Mouse (Mus musculus): ENCODE results near the gene Unk. TPM values are rescaled to one million over a fixed set of nuclear protein-coding genes. Genes with fewer than 3 reads are reported as not detected.
A peak's percentile ranks its signal among the peaks of the same experiment; 100 is the strongest.

Unk gene
- total and polyA plus RNA-seq, 3 experiments, result 17.2 to 80.7 (median 50.1) TPM

DNA sequence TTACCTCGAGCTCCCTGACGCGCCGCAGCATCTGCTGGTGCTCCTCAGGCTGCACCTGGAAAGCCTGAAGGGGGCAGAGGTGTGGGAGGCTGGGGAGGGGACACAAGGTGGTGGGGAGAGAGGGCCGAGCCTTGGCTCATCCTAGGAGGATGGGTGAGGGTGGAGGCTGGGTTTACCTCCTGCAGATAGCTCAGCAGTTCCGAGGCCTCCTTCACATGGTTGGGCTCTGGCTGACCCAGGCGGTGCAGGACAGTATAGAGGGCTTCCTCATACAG, 46.1 kb downstream of the Unk start:
- DNase-seq (ENCODE audit: low spot score) (no peak), ATAC-seq (ENCODE audit: extremely low read depth, insufficient number of reproducible peaks, low FRiP score, poor library complexity, severe bottlenecking) (no peak)
- Histone ChIP-seq H3K9me3 (replicated peaks) (no peaks in the 10 kb centered on the region), H3K4me3 (ENCODE audit: low read depth, low read length) (peak overlapping the region; percentile 78), H3K4me1 (ENCODE audit: insufficient read depth, low read depth, low read length) (peaks cover 79% of the 10 kb centered on the region), H3K27me3 (ENCODE audit: insufficient read depth, low read length) (no peaks in the 10 kb centered on the region), H3K36me3 (replicated peaks) (peaks cover 83% of the 10 kb centered on the region)
- TF ChIP-seq GATA2 (IDR thresholded peaks at IDR 0.05; ENCODE audit: borderline replicate concordance, low read depth, low read length) (no peak), CTCF (IDR thresholded peaks at IDR 0.05; ENCODE audit: low read depth, low read length) (no peak), TAL1 (conservative IDR thresholded peaks at IDR 0.05; ENCODE audit: low read depth, low read length) (no peak), POLR2AphosphoS5 (IDR thresholded peaks at IDR 0.05; ENCODE audit: insufficient replicate concordance, low read depth, low read length) (no peak), GATA1 (IDR thresholded peaks at IDR 0.05; ENCODE audit: borderline replicate concordance, low read length) (no peak)

DNA sequence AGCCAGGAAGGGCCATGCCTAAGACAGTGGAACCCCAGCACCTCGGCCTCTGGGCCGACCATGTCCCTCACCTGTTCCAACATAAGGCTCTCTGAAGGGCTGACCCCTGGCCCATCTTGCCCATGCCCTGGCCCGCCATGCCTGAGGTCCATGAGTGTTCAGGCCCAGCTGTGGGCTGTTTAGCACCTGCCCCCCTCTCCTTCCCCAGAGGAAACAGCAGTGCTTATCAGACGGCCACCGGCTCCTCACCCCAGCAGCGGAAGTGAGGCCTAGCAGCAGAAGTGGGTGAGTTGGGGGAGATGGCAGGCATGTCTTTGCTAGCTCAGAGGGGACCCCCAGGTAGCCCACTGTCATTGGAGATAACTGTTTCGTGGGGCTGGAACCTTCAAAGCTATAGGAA, 46.7 kb downstream of the Unk start:
- DNase-seq (ENCODE audit: low spot score) (peak; percentile 81), ATAC-seq (ENCODE audit: extremely low read depth, insufficient number of reproducible peaks, low FRiP score, poor library complexity, severe bottlenecking) (peak; percentile 42)
- Histone ChIP-seq H3K36me3 (replicated peaks) (peaks cover 83% of the 10 kb centered on the region), H3K4me1 (ENCODE audit: insufficient read depth, low read depth, low read length) (peaks cover 81% of the 10 kb centered on the region), H3K27me3 (ENCODE audit: insufficient read depth, low read length) (no peaks in the 10 kb centered on the region), H3K4me3 (ENCODE audit: low read depth, low read length) (peak overlapping the region; percentile 78), H3K9me3 (replicated peaks) (no peaks in the 10 kb centered on the region)
- TF ChIP-seq GATA2 (IDR thresholded peaks at IDR 0.05; ENCODE audit: borderline replicate concordance, low read depth, low read length) (no peak), POLR2AphosphoS5 (IDR thresholded peaks at IDR 0.05; ENCODE audit: insufficient replicate concordance, low read depth, low read length) (no peak), TAL1 (conservative IDR thresholded peaks at IDR 0.05; ENCODE audit: low read depth, low read length) (peak; percentile 56), GATA1 (IDR thresholded peaks at IDR 0.05; ENCODE audit: borderline replicate concordance, low read length) (no peak), CTCF (IDR thresholded peaks at IDR 0.05; ENCODE audit: low read depth, low read length) (no peak)

DNA sequence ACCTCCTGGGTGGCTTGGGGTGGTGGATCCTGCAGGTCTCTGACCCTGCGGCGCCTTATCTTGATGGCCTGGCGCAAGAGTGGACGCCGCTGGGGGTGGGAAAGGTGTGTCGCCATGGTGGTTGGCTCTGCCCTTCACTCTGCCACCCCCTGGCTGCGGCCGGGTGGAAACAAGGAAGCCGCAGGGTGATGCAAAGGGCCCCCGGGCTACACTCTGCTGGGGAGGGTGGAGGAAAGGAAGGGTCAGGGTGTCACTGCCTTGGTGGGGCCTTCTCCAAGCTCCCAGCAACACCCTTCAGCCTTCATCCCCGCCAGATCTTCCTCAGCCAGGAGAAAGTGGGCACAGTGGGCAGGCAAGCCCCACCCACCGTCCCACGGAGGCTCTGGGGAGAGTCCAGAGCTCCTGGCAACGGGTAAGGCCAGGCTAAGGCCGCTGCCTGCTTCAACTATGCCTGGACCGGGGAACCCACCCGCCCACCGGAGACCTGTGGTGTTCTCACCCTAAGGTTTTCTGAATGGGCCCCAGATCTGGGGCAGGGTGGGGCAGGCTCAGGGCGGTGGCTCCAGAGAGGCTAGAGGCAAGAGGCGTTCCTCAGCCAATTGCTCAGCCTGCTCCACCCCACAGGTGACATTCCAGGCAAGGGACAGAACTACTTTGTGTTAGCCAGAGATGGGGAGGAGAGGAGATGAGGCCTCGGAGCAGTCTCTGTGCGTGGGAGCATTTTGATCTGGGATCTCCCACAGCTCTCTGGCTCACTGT, 47.5 kb downstream of the Unk start, which contains the start of gene Unc13d:
Gene Unc13d (minus strand): TSS at position 516 of the 759 bp plus-strand sequence.
- H3K36me3 ChIP-seq (replicated peaks), result peaks cover 83% of the 10 kb centered on the region
- TF ChIP-seq TAL1 (conservative IDR thresholded peaks at IDR 0.05; ENCODE audit: low read depth, low read length) (no peak), POLR2AphosphoS5 (IDR thresholded peaks at IDR 0.05; ENCODE audit: insufficient replicate concordance, low read depth, low read length) (no peak), CTCF (IDR thresholded peaks at IDR 0.05; ENCODE audit: low read depth, low read length) (no peak), GATA1 (IDR thresholded peaks at IDR 0.05; ENCODE audit: borderline replicate concordance, low read length) (no peak), GATA2 (IDR thresholded peaks at IDR 0.05; ENCODE audit: borderline replicate concordance, low read depth, low read length) (no peak)
- H3K4me3 ChIP-seq (ENCODE audit: low read depth, low read length), result peak within 1 kb of the TSS; percentile 78
- ATAC-seq (ENCODE audit: extremely low read depth, insufficient number of reproducible peaks, low FRiP score, poor library complexity, severe bottlenecking) (peak; percentile 23), DNase-seq (ENCODE audit: low spot score) (peak; percentile 79)
- H3K9me3 ChIP-seq (replicated peaks), result no peaks in the 10 kb centered on the region
- no peaks in the 10 kb centered on the region for H3K27me3 ChIP-seq (ENCODE audit: insufficient read depth, low read length)
- H3K4me1 ChIP-seq (ENCODE audit: insufficient read depth, low read depth, low read length), result peaks cover 83% of the 10 kb centered on the region

DNA sequence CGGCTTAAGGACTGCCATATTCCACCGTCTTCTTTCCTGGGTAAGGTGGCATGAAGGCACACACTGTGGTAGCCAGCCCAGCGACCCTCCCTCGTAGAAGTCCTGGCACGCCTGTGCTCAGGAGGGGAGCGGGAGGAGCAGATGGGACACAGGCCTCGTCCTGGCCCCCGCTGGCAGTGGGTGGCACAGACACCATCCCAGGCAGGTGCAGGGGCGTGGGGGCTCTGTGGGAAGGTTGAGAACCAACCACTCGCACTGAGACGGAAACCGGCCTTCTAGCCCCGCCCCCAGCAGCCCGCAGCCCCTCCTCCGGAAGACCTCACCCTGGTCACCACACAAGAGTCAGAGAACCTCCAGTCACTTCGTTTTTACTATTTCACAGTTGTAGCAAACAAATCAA, 48.1 kb downstream of the Unk start:
- no peaks in the 10 kb centered on the region for H3K27me3 ChIP-seq (ENCODE audit: insufficient read depth, low read length)
- peaks cover 82% of the 10 kb centered on the region for H3K36me3 ChIP-seq (replicated peaks)
- DNase-seq (ENCODE audit: low spot score) (peak; percentile 84), ATAC-seq (ENCODE audit: extremely low read depth, insufficient number of reproducible peaks, low FRiP score, poor library complexity, severe bottlenecking) (peak; percentile 23; the same call in 1 of the 2 replicates)
- H3K4me3 ChIP-seq (ENCODE audit: low read depth, low read length), result peak overlapping the region; percentile 78
- H3K9me3 ChIP-seq (replicated peaks), result no peaks in the 10 kb centered on the region
- peaks cover 87% of the 10 kb centered on the region for H3K4me1 ChIP-seq (ENCODE audit: insufficient read depth, low read depth, low read length)
- TF ChIP-seq GATA2 (IDR thresholded peaks at IDR 0.05; ENCODE audit: borderline replicate concordance, low read depth, low read length) (no peak), POLR2AphosphoS5 (IDR thresholded peaks at IDR 0.05; ENCODE audit: insufficient replicate concordance, low read depth, low read length) (no peak), TAL1 (conservative IDR thresholded peaks at IDR 0.05; ENCODE audit: low read depth, low read length) (no peak), GATA1 (IDR thresholded peaks at IDR 0.05; ENCODE audit: borderline replicate concordance, low read length) (no peak), CTCF (IDR thresholded peaks at IDR 0.05; ENCODE audit: low read depth, low read length) (no peak)

DNA sequence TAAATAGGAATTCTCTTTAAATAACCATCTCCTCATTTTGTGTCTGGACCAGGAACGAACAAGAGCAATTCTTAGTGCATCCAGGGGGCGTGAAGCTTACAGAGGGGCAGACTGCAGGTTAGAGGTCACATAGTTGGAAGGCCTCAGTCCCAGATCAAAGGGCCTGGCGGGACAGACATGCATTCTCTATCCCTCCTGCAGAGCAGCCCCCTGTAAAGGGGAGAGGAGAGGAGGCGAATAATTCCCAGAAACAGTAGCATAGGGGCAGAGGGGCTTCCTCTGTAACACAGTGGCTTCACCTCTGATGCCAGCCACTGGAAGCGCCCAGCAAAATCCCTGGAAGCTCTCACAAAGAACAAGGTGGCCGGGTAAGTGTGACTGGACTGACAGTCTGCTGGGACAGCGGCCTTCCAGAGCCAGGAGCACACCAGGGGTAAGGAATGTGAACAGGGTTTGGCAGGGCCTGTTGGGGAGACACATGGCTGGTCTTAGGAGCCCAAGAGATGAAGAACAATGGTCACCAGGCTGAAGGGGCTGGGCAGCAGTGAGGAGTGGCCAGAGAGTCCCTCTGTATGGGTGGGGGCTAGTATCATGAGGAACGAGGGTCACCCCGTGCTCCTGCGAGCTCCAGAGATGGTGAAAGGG, 48.7 kb downstream of the Unk start:
- TF ChIP-seq POLR2AphosphoS5 (IDR thresholded peaks at IDR 0.05; ENCODE audit: insufficient replicate concordance, low read depth, low read length), result no peak
- H3K9me3 ChIP-seq (replicated peaks), result no peaks in the 10 kb centered on the region
- peaks cover 82% of the 10 kb centered on the region for H3K36me3 ChIP-seq (replicated peaks)
- no peaks in the 10 kb centered on the region for H3K27me3 ChIP-seq (ENCODE audit: insufficient read depth, low read length)
- ATAC-seq (ENCODE audit: extremely low read depth, insufficient number of reproducible peaks, low FRiP score, poor library complexity, severe bottlenecking) (no peak), DNase-seq (ENCODE audit: low spot score) (no peak)
- H3K4me1 ChIP-seq (ENCODE audit: insufficient read depth, low read depth, low read length), result peaks cover 88% of the 10 kb centered on the region
- peak overlapping the region; percentile 37; the same call in 1 of the 2 replicates for H3K4me3 ChIP-seq (ENCODE audit: low read depth, low read length)

DNA sequence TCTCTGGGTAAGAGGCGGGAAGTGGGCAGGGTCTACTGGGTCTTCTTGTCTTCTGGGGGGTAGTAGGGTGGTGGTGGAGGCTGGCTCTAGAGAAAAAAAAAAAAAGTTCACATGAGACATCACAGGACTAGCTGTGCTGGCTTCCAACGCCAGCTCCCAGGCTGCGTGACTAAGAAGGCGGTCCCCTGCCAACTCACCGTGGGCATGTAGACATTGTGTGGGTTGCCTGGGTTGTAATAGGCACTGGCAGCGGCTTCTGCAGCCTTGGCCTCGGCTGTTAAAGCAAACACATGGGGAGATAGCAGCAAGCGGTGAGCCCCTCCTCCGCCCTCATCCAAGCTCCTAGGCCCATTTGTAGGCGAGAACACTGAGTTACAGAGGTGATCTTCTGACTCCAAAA, 49.4 kb downstream of the Unk start:
- TF ChIP-seq GATA1 (IDR thresholded peaks at IDR 0.05; ENCODE audit: borderline replicate concordance, low read length) (no peak), POLR2AphosphoS5 (IDR thresholded peaks at IDR 0.05; ENCODE audit: insufficient replicate concordance, low read depth, low read length) (no peak), CTCF (IDR thresholded peaks at IDR 0.05; ENCODE audit: low read depth, low read length) (no peak), TAL1 (conservative IDR thresholded peaks at IDR 0.05; ENCODE audit: low read depth, low read length) (no peak), GATA2 (IDR thresholded peaks at IDR 0.05; ENCODE audit: borderline replicate concordance, low read depth, low read length) (no peak)
- no peaks in the 10 kb centered on the region for H3K27me3 ChIP-seq (ENCODE audit: insufficient read depth, low read length)
- H3K4me1 ChIP-seq (ENCODE audit: insufficient read depth, low read depth, low read length), result peaks cover 89% of the 10 kb centered on the region
- no peak for DNase-seq (ENCODE audit: low spot score)
- no peak for ATAC-seq (ENCODE audit: extremely low read depth, insufficient number of reproducible peaks, low FRiP score, poor library complexity, severe bottlenecking)
- no peak overlapping the region; the same call in 1 of the 2 replicates for H3K4me3 ChIP-seq (ENCODE audit: low read depth, low read length)
- peaks cover 82% of the 10 kb centered on the region for H3K36me3 ChIP-seq (replicated peaks)
- no peaks in the 10 kb centered on the region for H3K9me3 ChIP-seq (replicated peaks)
